Mouse (Mus musculus) lung, postnatal 0 days (tissue): ENCODE data around the gene Trpm7.

ENCODE experiments used
- CTCF ChIP-seq: IDR thresholded peaks from 2 replicates; pipeline ENCODE4 v1.5.1; 2016; ENCODE audit warnings: antibody characterized with exemption, mild to moderate bottlenecking
- EP300 ChIP-seq: IDR thresholded peaks from 2 replicates; pipeline ENCODE4 v1.6.1; 2016; ENCODE audit warnings: antibody characterized with exemption, mild to moderate bottlenecking, control low read depth

DNA sequence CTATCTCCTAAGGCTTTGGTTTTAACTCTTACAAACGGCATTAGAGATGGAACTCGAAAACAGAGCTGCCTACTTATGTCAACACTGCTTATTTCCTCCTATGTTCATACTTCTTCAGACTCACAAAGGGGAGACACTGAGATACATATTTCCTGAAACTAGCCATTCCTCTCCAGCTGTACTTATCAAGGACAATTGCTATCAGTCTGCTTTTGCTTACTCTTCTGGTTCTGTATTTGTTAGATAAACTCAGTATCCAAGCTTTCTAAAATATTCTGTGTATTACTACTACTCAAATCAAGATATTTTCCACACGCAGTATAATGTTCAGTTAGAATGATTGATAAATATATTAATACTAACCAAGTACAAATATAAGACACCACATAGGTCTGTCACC lies 74.0 kb downstream of the Trpm7 start:
- no peak for TF ChIP-seq CTCF
- no peak for TF ChIP-seq EP300
